Mouse (Mus musculus): Measurements from ENCODE around the gene Kif17.

DNA sequence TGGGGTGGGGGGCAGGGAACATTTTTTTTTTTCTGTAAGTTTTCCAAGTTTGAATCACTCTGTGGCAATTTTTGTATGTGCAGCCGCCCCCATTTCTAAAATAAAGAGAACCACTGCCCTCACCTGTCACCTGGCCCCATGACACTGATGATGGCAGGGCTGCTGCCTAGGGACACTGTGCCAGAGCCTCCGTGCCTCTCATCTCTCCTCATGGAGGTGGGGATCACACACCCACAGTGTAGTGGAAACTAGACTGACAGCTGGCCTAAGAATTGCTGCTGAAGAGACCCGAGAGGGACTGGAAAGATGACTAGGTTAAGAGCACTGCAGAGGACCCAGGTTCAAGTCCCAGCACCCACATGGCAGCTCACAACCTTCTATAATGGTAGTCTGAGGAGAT is 61.9 kb downstream of the Kif17 start:
- no peak for TF ChIP-seq EP300 (optimal IDR thresholded peaks at IDR 0.05)
- no peak for TF ChIP-seq CTCF (IDR thresholded peaks at IDR 0.05; ENCODE audit: low read depth)

Data from stomach, postnatal 0 days (tissue).